Mouse (Mus musculus) small intestine, adult 2 months (tissue): ENCODE measurements around the gene Hmox1. TPM values are rescaled to one million over a fixed set of nuclear protein-coding genes. Genes with fewer than 3 reads are reported as not detected.

ENCODE experiments used
- H3K27ac ChIP-seq: fragments of 200-500 bp; 2 replicates; pipeline ENCODE4 v1.5.1; 2012; ENCODE audit warnings: low read depth, low read length, control low read depth, inconsistent platforms; ENCODE audit not compliant: insufficient read depth
- H3K27me3 ChIP-seq: fragments of 200-500 bp; 2 replicates; pipeline ENCODE4 v1.6.1; 2012; ENCODE audit warnings: mild to moderate bottlenecking, moderate library complexity, low read length, inconsistent platforms; ENCODE audit not compliant: control insufficient read depth, insufficient read depth
- H3K36me3 ChIP-seq: fragments of 200-500 bp; 2 replicates; pipeline ENCODE4 v1.6.1; 2012; ENCODE audit warnings: mild to moderate bottlenecking, low read length, control low read depth, inconsistent platforms; ENCODE audit not compliant: control insufficient read depth, insufficient read depth
- H3K4me1 ChIP-seq: fragments of 200-500 bp; 2 replicates; pipeline ENCODE4 v1.6.1; 2012; ENCODE audit warnings: low read length, inconsistent platforms, mixed read lengths; ENCODE audit not compliant: control insufficient read depth, insufficient read depth, insufficient read length
- H3K4me3 ChIP-seq: fragments of 200-500 bp; 2 replicates; pipeline ENCODE4 v1.5.1; 2012; ENCODE audit warnings: low read depth, mild to moderate bottlenecking, control low read depth, inconsistent platforms, low read length, moderate library complexity
- CTCF ChIP-seq: fragments of 200-500 bp; IDR thresholded peaks from 2 replicates; pipeline ENCODE4 v1.5.1; 2012; ENCODE audit warnings: low read depth, mild to moderate bottlenecking, control low read depth, inconsistent platforms, low read length, moderate library complexity, mixed read lengths; ENCODE audit not compliant: insufficient replicate concordance, insufficient read length; ENCODE audit errors: extremely low read depth
- POLR2A ChIP-seq: fragments of 200-500 bp; IDR thresholded peaks from 2 replicates; pipeline ENCODE4 v1.6.1; 2012; ENCODE audit warnings: low read depth, mild to moderate bottlenecking, control low read depth, inconsistent platforms, low read length, moderate library complexity
- WGBS: fragments of 180-500 bp; shearing (Covaris S2); methylation state at CpG from one replicate; pipeline ENCODE4 v1.1.7; 2018; 5-methylcytosine and 5-hydroxymethylcytosine counted together
- polyA plus RNA-seq: library from polyadenylated mRNA; depleted of rRNA; stranded (reverse); fragments of >200 nt; gene quantifications from 2 replicates; pipeline ENCODE4 v1.2.3, GENCODE M21; 2012

Hmox1 gene
- polyA plus RNA-seq, 1 experiment = 2.8 TPM

DNA sequence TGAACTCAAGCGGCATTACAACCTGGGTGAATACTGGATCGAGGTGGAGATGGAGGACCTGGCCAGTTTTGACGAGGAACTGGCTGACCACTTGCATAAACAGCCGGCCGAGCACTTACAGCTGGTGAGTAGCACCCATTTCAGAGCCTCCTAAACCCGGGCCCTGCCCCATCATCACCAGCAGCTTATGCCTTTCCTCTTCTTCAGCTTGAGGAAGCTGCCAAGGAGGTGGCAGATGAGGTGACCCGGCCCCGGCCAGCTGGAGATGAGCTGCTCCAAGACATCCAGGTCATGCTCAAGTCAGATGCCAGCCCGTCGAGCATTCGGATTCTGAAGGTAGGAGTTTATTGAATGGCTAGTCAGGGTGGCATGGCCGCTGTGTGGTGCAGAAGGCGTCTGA lies 16.7 kb downstream of the Hmox1 start:
- Histone ChIP-seq H3K27me3 (no peaks in the 10 kb centered on the region), H3K27ac (no peak overlapping the region), H3K4me1 (peaks cover 5% of the 10 kb centered on the region), H3K36me3 (peaks cover 8% of the 10 kb centered on the region), H3K4me3 (peak overlapping the region; percentile 82)
- 9% methylated on average over 13 of the region's 13 CpGs for WGBS
- TF ChIP-seq POLR2A = no peak
- no peak for TF ChIP-seq CTCF

DNA sequence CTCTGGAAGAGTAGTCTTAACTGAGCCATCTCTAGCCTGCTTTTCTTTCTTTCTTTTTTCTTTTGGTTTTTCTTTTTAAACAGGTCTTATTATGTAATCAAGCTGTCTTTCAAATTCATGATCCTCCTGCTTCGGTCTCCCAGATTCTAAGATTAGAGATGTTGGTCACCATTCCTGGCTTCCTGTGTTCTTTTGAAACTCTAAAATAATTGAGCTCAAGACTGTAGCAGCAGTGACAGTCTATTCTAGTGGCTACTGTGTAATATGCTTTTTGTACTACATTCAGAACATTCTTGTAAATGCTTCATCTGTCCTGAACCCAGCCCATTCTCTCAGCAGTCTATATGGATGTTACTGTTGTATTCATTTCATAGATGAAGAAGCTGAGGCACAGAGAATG lies 25.1 kb downstream of the Hmox1 start:
- peaks cover 22% of the 10 kb centered on the region for H3K36me3 ChIP-seq
- no peaks in the 10 kb centered on the region for H3K4me1 ChIP-seq
- no peak overlapping the region for H3K4me3 ChIP-seq
- H3K27ac ChIP-seq = no peak overlapping the region
- H3K27me3 ChIP-seq = no peaks in the 10 kb centered on the region
- WGBS = 83% methylated on average over 1 of the region's 1 CpGs
- TF ChIP-seq POLR2A (no peak), CTCF (no peak)

DNA sequence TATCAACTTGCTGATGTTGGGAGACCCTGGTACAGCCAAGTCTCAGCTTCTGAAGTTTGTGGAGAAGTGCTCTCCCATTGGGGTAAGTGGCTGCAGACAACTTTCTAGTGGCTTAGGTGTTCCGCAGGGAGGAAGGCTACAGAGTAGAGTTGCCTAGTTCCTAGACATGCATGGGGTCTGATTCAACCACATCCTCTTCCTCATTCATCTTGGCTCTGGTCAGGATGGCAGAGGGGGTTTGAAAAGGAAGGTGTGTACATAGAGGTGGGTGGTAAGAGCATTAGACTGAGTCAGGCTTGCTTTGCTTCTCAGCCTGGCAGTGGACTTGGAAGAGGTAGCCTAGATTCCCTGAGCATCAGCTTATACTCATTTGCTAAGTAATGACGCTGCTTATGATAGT lies 25.9 kb downstream of the Hmox1 start:
- H3K4me1 ChIP-seq = no peaks in the 10 kb centered on the region
- no peaks in the 10 kb centered on the region for H3K27me3 ChIP-seq
- no peak overlapping the region for H3K4me3 ChIP-seq
- no peak overlapping the region for H3K27ac ChIP-seq
- WGBS = 85% methylated on average over 2 of the region's 2 CpGs
- H3K36me3 ChIP-seq = peaks cover 22% of the 10 kb centered on the region
- TF ChIP-seq POLR2A (no peak), CTCF (no peak)

DNA sequence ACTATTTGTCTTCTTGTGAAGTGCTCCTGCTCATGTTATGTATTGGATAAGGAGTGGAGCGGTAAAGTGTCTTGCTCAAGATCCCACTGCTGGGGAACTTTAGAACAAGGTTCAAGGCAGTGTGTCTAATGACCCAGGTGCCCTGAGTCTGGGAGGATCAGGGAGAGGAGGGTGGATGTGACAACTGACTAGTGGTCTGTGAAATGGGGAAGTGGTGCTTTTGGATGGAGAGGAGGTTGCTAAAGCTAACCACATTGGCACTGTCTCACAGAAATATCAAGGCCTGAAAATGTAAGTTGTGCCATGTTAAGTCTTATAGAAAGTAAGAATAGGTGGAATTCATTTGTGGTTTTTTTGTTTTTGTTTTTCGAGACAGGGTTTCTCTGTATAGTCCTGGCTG lies 26.3 kb downstream of the Hmox1 start:
- 87% methylated on average over 2 of the region's 2 CpGs for WGBS
- Histone ChIP-seq H3K4me1 (no peaks in the 10 kb centered on the region), H3K27ac (no peak overlapping the region), H3K4me3 (no peak overlapping the region), H3K36me3 (peaks cover 25% of the 10 kb centered on the region), H3K27me3 (no peaks in the 10 kb centered on the region)
- TF ChIP-seq CTCF = no peak
- TF ChIP-seq POLR2A = no peak

DNA sequence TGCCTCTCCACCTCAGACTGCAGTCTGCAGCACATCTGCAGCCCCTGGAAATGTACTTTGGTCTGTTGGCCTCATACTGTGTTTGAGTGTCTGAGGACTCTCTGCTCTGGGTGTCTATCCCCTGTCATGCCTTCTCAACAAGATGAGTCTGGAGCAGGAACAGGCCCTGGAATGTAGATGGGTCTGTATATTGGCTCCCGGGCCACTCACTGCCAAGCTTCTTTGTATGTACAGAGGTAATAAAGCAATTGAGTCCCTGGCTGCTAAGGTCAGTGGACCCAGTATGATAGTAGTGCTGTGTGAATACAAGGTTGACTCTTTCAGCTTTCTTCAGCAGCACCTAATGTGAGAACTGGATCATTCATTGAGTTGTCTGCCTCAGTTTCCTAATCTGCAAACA lies 34.0 kb downstream of the Hmox1 start:
- WGBS = 37% methylated on average over 1 of the region's 1 CpGs
- TF ChIP-seq POLR2A (no peak), CTCF (no peak)
- Histone ChIP-seq H3K36me3 (peaks cover 16% of the 10 kb centered on the region), H3K4me1 (no peaks in the 10 kb centered on the region), H3K4me3 (no peak overlapping the region), H3K27me3 (no peaks in the 10 kb centered on the region), H3K27ac (no peak overlapping the region)

DNA sequence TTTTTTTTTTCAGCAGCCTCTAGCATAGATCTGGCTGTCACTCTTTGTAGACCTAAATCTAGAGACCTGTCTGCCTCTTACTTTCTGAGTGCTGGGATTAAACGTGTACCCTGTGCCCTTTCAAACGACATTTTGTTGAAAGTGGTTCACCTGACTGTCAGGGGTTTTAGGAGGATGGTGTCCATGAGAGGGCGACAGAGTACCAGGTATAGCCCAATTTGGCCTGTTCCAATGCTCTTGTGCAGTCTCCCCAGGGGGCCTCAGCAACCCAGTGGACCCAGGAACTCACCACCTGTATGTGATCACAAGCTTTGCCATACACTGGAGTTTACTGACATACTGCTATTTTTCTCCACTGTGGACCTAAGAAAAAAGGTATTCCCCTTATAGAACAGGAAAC lies 39.1 kb downstream of the Hmox1 start:
- 9% methylated on average over 3 of the region's 3 CpGs for WGBS
- no peaks in the 10 kb centered on the region; the same call in 1 of the 2 replicates for H3K4me1 ChIP-seq
- peaks cover 2% of the 10 kb centered on the region; the same call in 1 of the 2 replicates for H3K36me3 ChIP-seq
- peak; percentile 64; the same call in 1 of the 2 replicates for TF ChIP-seq CTCF
- no peak for TF ChIP-seq POLR2A
- H3K27ac ChIP-seq = no peak overlapping the region
- no peaks in the 10 kb centered on the region for H3K27me3 ChIP-seq
- no peak overlapping the region for H3K4me3 ChIP-seq

DNA sequence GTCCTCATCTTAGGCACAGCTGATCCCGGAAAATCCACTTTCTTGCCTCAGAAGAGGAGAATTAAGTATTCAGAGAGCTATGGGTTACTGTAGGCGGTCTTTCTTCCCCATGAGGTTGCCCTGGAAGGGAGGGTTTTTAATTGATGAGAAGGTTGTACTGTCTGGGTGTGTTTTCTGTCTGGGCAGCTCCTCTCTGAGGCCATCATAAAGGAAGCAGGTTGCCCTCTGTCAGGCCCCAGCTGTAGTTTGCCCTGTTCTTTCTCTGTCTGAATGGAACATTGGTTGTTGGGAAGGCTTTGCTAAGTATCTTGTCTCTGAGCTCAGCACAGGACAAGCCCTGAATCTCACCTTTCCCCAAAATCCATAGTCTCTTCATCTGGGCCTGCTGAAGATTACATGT lies 40.0 kb downstream of the Hmox1 start:
- TF ChIP-seq POLR2A = no peak
- no peak for TF ChIP-seq CTCF
- no peak overlapping the region for H3K27ac ChIP-seq
- no peak overlapping the region for H3K4me3 ChIP-seq
- H3K4me1 ChIP-seq = no peaks in the 10 kb centered on the region; the same call in 1 of the 2 replicates
- H3K36me3 ChIP-seq = no peaks in the 10 kb centered on the region
- H3K27me3 ChIP-seq = no peaks in the 10 kb centered on the region
- WGBS = 92% methylated on average over 2 of the region's 2 CpGs
